Mouse (Mus musculus): ENCODE measurements at regions not wholly inside any gene's neighbourhood (a gene's known extent, or its start where the extent isn't known, plus 50 kb on each side); places are given as distances from the start of the nearest gene placed in this dataset.

GRCm38 (mm10) chr2:144176508-144177170 lies 93.8 kb upstream of the Mgme1 start:
- no peak for TF ChIP-seq CTCF (IDR thresholded peaks at IDR 0.05; ENCODE audit: extremely low read depth, insufficient read length, insufficient replicate concordance, low read depth, low read length)
- TF ChIP-seq POLR2A (IDR thresholded peaks at IDR 0.05; ENCODE audit: low read depth, low read length): no peak

Data from small intestine, adult 2 months (tissue).